Mouse (Mus musculus): ENCODE measurements around the gene Oasl1. TPM values are rescaled to one million over a fixed set of nuclear protein-coding genes. Genes with fewer than 3 reads are reported as not detected.

The Oasl1 gene
- 0.73 and 0.91 TPM in 2 replicates for polyA plus RNA-seq (2015; fragmentation: Nextera tagmentation; extraction: Ambion mirVana)

GRCm38 (mm10) chr5:114922998-114923473, at the start of gene Oasl1:
Gene Oasl1 (plus strand): TSS chr5:114923240.

GRCm38 (mm10) chr5:114896688-114897373, 26.2 kb upstream of the Oasl1 start, which contains the start of gene Oasl2:
Gene Oasl2 (plus strand): TSS chr5:114896936.

GRCm38 (mm10) chr5:114942074-114942765, 19.2 kb downstream of the Oasl1 start, which contains the start of gene 2210016L21Rik:
Gene 2210016L21Rik (plus strand): TSS chr5:114942158.

DNA sequence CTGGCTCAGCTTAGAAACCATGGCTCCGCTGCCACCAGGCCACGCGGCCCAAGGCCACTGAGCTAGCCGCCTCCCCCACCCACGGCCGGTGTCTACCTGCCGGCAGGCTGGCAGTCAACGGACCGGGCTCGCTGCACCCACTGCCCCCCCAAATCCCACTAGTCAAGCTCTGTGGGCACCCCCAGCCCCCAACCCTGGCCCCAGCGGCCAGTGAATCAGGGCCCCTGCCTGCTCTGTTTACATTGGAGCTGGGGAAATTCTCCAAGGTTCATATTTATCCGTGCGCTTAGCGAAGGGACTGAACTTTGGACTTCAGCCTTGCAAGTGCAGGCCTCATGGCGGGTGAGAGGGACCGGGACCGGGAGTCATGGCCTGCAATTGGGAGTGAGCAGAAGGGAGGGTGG, 47.8 kb downstream of the Oasl1 start, which contains the start of gene Hnf1a:
Gene Hnf1a, minus strand, starts transcription at position 271 of the 404 bp plus-strand sequence.

Other genes with a start within 250 kb of the Oasl1 start
- 27.5 and 61.5 TPM in 2 replicates for gene Gltp, start 232.3 kb upstream of the Oasl1 start, polyA plus RNA-seq (2015; fragmentation: Nextera tagmentation; extraction: Ambion mirVana)
- 4.6 and 5.0 TPM in 2 replicates for gene Tchp, start 215.5 kb upstream of the Oasl1 start, polyA plus RNA-seq (2015; fragmentation: Nextera tagmentation; extraction: Ambion mirVana)
- gene Ankrd13a, start 148.6 kb upstream of the Oasl1 start, polyA plus RNA-seq (2015; fragmentation: Nextera tagmentation; extraction: Ambion mirVana): 21.5 and 27.0 TPM in 2 replicates
- gene Git2, start 147.7 kb upstream of the Oasl1 start, polyA plus RNA-seq (2015; fragmentation: Nextera tagmentation; extraction: Ambion mirVana): 24.2 and 25.2 TPM in 2 replicates
- gene 1500011B03Rik, start 99.8 kb upstream of the Oasl1 start, polyA plus RNA-seq (2015; fragmentation: Nextera tagmentation; extraction: Ambion mirVana): 38.9 and 41.6 TPM in 2 replicates
- gene 4930519G04Rik, start 69.6 kb upstream of the Oasl1 start, polyA plus RNA-seq (2015; fragmentation: Nextera tagmentation; extraction: Ambion mirVana): not detected in 2 replicates
- not detected in 2 replicates for gene Gm9936, start 64.6 kb upstream of the Oasl1 start, polyA plus RNA-seq (2015; fragmentation: Nextera tagmentation; extraction: Ambion mirVana)
- 9.1 and 10.0 TPM in 2 replicates for gene Oasl2, start 26.3 kb upstream of the Oasl1 start, polyA plus RNA-seq (2015; fragmentation: Nextera tagmentation; extraction: Ambion mirVana)
- gene 2210016L21Rik, start 18.9 kb downstream of the Oasl1 start, polyA plus RNA-seq (2015; fragmentation: Nextera tagmentation; extraction: Ambion mirVana): 41.6 and 42.0 TPM in 2 replicates
- 0.06 and 0.11 TPM in 2 replicates for gene Hnf1a, start 47.9 kb downstream of the Oasl1 start, polyA plus RNA-seq (2015; fragmentation: Nextera tagmentation; extraction: Ambion mirVana)
- 14.4 and 15.0 TPM in 2 replicates for gene Sppl3, start 87.9 kb downstream of the Oasl1 start, polyA plus RNA-seq (2015; fragmentation: Nextera tagmentation; extraction: Ambion mirVana)
- 16.4 and 20.0 TPM in 2 replicates for gene Gm10401, start 175.1 kb downstream of the Oasl1 start, polyA plus RNA-seq (2015; fragmentation: Nextera tagmentation; extraction: Ambion mirVana)
- gene Acads, start 196.1 kb downstream of the Oasl1 start, polyA plus RNA-seq (2015; fragmentation: Nextera tagmentation; extraction: Ambion mirVana): 97.2 and 104 TPM in 2 replicates
- gene Unc119b, start 211.7 kb downstream of the Oasl1 start, polyA plus RNA-seq (2015; fragmentation: Nextera tagmentation; extraction: Ambion mirVana): 10.2 and 11.9 TPM in 2 replicates
- gene Mlec, start 234.9 kb downstream of the Oasl1 start, polyA plus RNA-seq (2015; fragmentation: Nextera tagmentation; extraction: Ambion mirVana): 42.9 and 45.9 TPM in 2 replicates

All from skeletal muscle tissue, postnatal 0 days (tissue).